Mouse (Mus musculus) limb, embryonic 14.5 days (tissue): ENCODE measurements around the gene Faim. TPM values are rescaled to one million over a fixed set of nuclear protein-coding genes. Genes with fewer than 3 reads are reported as not detected.

Experiments
- ATAC-seq: fragments of 200-750 bp; cut with Nextera tagmentation; 2 replicates; pipeline ENCODE4 v1.8.0; 2017; ENCODE audit warnings: low read depth, moderate number of reproducible peaks, moderate TSS enrichment; ENCODE audit not compliant: low FRiP score
- DNase-seq: peaks from one replicate; pipeline ENCODE4 v3.0.0-alpha.2; 2015; ENCODE audit warnings: low spot score
- H3K27ac ChIP-seq: fragments of 300-500 bp; sonication (generic); replicated peaks from 2 replicates; pipeline ENCODE4 v1.5.1; 2014; ENCODE audit warnings: low read depth, mild to moderate bottlenecking, low read length, moderate library complexity, mixed read lengths
- H3K27me3 ChIP-seq: fragments of 300-500 bp; sonication (generic); 2 replicates; pipeline ENCODE4 v1.6.1; 2014; ENCODE audit warnings: low read length, mixed read lengths; ENCODE audit not compliant: control insufficient read depth, insufficient read depth
- H3K36me3 ChIP-seq: fragments of 300-500 bp; sonication (generic); 2 replicates; pipeline ENCODE4 v1.6.1; 2014; ENCODE audit warnings: mild to moderate bottlenecking, low read length, moderate library complexity, mixed read lengths; ENCODE audit not compliant: control insufficient read depth, insufficient read depth
- H3K4me1 ChIP-seq: fragments of 300-500 bp; sonication (generic); 2 replicates; pipeline ENCODE4 v1.6.1; 2014; ENCODE audit warnings: antibody characterized with exemption, low read length, mixed read lengths; ENCODE audit not compliant: control insufficient read depth, insufficient read depth
- H3K4me2 ChIP-seq: fragments of 300-500 bp; sonication (generic); replicated peaks from 2 replicates; pipeline ENCODE4 v1.6.1; 2014; ENCODE audit warnings: low read depth, mild to moderate bottlenecking, low read length, moderate library complexity; ENCODE audit not compliant: severe bottlenecking
- H3K4me3 ChIP-seq: fragments of 300-500 bp; sonication (generic); replicated peaks from 2 replicates; pipeline ENCODE4 v1.5.1; 2014; ENCODE audit warnings: low read length
- H3K9ac ChIP-seq: fragments of 300-500 bp; sonication (generic); 2 replicates; pipeline ENCODE4 v1.6.1; 2014; ENCODE audit warnings: mild to moderate bottlenecking, low read depth, low read length, moderate library complexity; ENCODE audit not compliant: severe bottlenecking
- H3K9me3 ChIP-seq: fragments of 300-500 bp; sonication (generic); 2 replicates; pipeline ENCODE4 v1.6.1; 2016; ENCODE audit warnings: low read length; ENCODE audit not compliant: control insufficient read depth
- POLR2A ChIP-seq: fragments of 200-500 bp; IDR thresholded peaks from 2 replicates; pipeline ENCODE4 v1.8.0; 2012; ENCODE audit warnings: inconsistent platforms, mild to moderate bottlenecking, moderate library complexity, borderline replicate concordance; ENCODE audit not compliant: insufficient read depth, insufficient read length; ENCODE audit errors: extremely low read depth
- WGBS: fragments of 180-500 bp; shearing (Covaris S2); extraction: QIAGEN DNeasy Blood & Tissue Kit; methylation state at CpG from one replicate; pipeline ENCODE4 v1.1.7; 2014; 5-methylcytosine and 5-hydroxymethylcytosine counted together
- polyA plus RNA-seq, 2 experiments: library from polyadenylated mRNA; depleted of rRNA in 1 of 2; stranded (reverse) in 1 of 2; unstranded in 1 of 2; fragments of >200 nt; fragmentation: Nextera tagmentation in 1 of 2; extraction: Ambion mirVana in 1 of 2; gene quantifications; 2 replicates each; pipeline versions ENCODE4 v1.2.1 to v1.2.3; 2012 to 2014

Faim gene
- polyA plus RNA-seq, 2 experiments: 14.2 to 41.5 TPM

DNA sequence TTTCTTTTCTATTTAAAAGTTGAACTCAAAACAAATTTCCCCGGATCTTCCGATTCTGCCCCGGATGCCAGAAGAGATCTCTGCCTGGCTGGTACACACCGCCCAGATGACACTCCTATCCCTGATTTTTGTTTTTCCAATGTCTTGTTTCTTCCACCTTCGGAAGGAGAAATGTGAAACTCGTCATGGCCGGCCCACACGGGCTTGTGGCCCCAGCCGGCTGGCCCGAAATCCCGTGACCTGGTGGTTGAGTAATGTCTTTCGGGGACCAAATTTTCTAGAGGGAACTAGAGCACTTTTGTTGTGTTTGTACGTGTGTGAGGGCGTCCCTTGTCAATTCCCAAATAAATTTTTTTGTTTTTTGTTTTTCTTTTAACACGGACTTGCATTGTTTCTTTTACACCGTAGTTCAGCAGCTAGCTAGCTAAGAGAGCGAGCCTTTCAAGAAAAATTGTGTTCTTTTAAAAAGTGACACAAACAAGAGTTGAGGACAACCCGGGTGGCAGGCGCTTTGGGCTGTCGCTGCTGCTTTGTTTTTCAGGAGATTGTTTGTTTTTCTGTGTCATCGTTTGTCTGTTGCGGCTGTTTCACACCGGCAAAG lies 28.3 kb upstream of the Faim start:
- DNase-seq: no peak

DNA sequence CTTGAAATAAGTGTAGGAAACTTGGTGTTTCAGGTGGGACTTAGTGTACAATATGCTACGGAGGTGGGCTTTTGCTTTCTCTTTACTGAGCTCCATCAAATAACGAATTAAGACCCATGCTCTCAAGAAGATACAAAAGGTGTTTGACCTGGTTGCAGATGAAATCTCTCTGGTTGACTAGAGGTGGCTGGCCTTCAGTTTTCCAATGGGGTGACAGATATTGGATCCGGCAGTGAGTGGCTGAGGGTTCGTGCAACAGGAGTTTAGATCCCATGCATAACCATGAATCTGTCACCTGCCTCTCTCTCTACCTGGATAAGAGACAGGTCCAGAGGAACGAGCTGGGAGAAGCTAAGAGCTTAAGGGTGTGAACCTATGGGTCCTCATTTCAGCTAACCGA lies 27.5 kb upstream of the Faim start:
- peaks cover 14% of the 10 kb centered on the region for H3K4me1 ChIP-seq
- no peaks in the 10 kb centered on the region for H3K9me3 ChIP-seq
- H3K4me2 ChIP-seq: no peak overlapping the region
- no peak for DNase-seq
- no peak for ATAC-seq
- WGBS: 4% methylated on average over 6 of the region's 6 CpGs
- H3K4me3 ChIP-seq: no peak overlapping the region
- TF ChIP-seq POLR2A: no peak
- no peak overlapping the region for H3K9ac ChIP-seq
- H3K27ac ChIP-seq: no peak overlapping the region
- H3K27me3 ChIP-seq: peaks cover 96% of the 10 kb centered on the region
- no peaks in the 10 kb centered on the region for H3K36me3 ChIP-seq

More for the DNA sequence above, 28.3 kb upstream of the Faim start:
- no peak overlapping the region for H3K9ac ChIP-seq
- 1% methylated on average over 23 of the region's 23 CpGs for WGBS
- H3K4me2 ChIP-seq: no peak overlapping the region
- peaks cover 14% of the 10 kb centered on the region for H3K4me1 ChIP-seq
- no peaks in the 10 kb centered on the region for H3K36me3 ChIP-seq
- no peak overlapping the region for H3K27ac ChIP-seq
- no peaks in the 10 kb centered on the region for H3K9me3 ChIP-seq
- no peak for TF ChIP-seq POLR2A
- no peak overlapping the region for H3K4me3 ChIP-seq
- no peak for ATAC-seq
- peaks cover 96% of the 10 kb centered on the region for H3K27me3 ChIP-seq

DNA sequence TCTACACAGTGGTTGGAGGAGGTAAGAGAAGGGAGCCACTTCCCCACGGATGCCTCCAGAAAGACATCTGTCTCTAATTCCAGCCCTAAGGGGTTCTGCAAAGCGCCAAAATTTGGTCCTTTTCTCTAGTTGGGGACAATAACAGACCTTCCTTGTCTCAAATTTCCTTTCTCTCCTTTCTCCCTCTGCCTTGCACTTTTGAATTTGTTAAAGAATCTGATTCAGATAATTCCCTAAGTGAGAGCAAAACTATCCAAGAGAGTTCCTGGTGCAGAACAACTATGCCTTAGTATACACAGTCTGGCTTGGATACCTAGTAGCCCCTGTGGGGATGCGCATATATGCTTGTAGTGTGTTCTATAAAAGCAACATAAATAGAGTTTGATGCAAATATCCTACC lies 26.3 kb upstream of the Faim start:
- Histone ChIP-seq H3K27ac (no peak overlapping the region), H3K9ac (no peak overlapping the region), H3K4me3 (no peak overlapping the region), H3K27me3 (peaks cover 93% of the 10 kb centered on the region), H3K4me1 (peaks cover 12% of the 10 kb centered on the region; the same call in 1 of the 2 replicates), H3K9me3 (no peaks in the 10 kb centered on the region), H3K36me3 (no peaks in the 10 kb centered on the region), H3K4me2 (no peak overlapping the region)
- ATAC-seq (no peak), DNase-seq (no peak)
- TF ChIP-seq POLR2A: no peak
- WGBS: 26% methylated on average over 3 of the region's 3 CpGs

DNA sequence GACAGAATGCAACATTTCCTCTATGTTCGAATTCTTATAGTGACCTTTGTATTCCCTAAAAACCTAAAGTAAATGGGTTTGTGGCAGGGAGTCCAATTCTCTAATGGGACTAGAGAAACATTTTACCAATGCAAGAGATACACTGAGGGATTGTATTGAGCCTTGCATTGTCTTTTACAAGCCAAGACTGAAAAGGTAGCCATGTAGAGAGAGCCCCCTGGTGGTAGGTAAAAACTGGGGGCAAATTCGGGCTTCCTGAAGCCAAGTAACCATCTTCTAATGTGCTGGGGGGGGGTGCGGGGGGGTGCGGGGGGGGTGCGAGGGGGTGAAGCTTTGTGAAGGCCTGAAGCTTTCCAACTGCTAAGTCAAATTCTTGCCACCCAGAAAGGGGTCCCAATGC lies 25.8 kb upstream of the Faim start:
- H3K27me3 ChIP-seq: peaks cover 96% of the 10 kb centered on the region
- H3K4me3 ChIP-seq: no peak overlapping the region
- no peak for DNase-seq
- 37% methylated on average over 2 of the region's 5 CpGs for WGBS
- no peak overlapping the region for H3K9ac ChIP-seq
- no peak for ATAC-seq
- no peak overlapping the region for H3K27ac ChIP-seq
- no peaks in the 10 kb centered on the region for H3K9me3 ChIP-seq
- TF ChIP-seq POLR2A: no peak
- H3K36me3 ChIP-seq: no peaks in the 10 kb centered on the region
- H3K4me1 ChIP-seq: peaks cover 12% of the 10 kb centered on the region; the same call in 1 of the 2 replicates
- H3K4me2 ChIP-seq: no peak overlapping the region

DNA sequence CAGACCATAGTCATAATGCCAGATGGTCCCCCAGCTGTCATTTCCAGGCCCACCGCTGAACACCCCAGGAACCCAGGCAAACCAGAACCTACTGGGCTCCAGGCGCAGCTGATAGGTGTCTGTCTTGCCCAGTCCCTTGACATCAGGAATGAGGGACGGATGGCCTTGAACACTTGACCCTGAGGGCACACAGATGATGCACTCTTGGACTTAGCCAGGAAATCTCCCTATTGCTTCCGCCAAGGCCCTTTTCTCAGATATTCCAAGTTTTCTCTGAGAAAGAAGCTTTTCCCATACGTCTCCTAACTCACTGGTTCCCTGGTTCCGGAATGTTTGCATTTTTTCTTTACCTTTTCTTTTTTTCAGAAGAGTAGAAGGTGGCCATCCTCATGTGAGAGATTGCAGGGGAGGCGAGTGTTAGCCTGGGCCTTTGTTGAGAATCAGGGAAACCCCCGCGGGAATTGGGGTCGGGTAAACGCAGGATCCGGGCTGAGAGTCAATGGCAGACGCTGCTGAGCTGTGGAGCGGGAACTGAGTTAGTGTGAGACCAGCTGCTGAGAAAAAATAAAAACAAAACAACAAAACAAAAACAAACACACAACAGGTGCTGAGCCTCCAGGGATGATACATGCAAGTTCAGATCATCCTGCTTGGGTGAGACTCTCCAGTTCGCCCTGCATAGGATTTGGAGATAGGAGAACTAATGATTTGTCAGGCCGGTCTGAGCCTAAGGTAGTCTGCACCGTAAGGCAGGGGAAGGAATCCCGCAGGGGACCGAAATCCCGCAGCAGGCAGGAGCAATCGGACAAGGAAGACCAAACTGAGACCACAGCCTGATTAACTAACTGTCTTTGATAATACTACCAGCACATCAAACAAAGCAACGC lies 24.3 kb upstream of the Faim start:
- Histone ChIP-seq H3K27ac (no peak overlapping the region), H3K4me2 (no peak overlapping the region), H3K9me3 (no peaks in the 10 kb centered on the region), H3K36me3 (no peaks in the 10 kb centered on the region), H3K4me3 (no peak overlapping the region), H3K4me1 (no peaks in the 10 kb centered on the region), H3K9ac (no peak overlapping the region), H3K27me3 (peaks cover 87% of the 10 kb centered on the region)
- DNase-seq (no peak), ATAC-seq (no peak)
- no peak for TF ChIP-seq POLR2A
- 5% methylated on average over 22 of the region's 22 CpGs for WGBS
